Mouse (Mus musculus) regulatory T cell (primary cell): Measurements from ENCODE around the gene Serpina3i.
"Not testable (repeated sequence)": the region's sequence is repeated elsewhere in the genome, so short reads cannot be mapped to it uniquely, and the experiment has no call there.

Experiments
- in situ Hi-C: fragments of 300-600 bp; cut with MboI, MseI; formaldehyde crosslinking; loops from one replicate; pipeline ENCODE4 v1.15.1; 2025; ENCODE audit warnings: high pct_unique_total_duplicates

The Serpina3i gene

DNA sequence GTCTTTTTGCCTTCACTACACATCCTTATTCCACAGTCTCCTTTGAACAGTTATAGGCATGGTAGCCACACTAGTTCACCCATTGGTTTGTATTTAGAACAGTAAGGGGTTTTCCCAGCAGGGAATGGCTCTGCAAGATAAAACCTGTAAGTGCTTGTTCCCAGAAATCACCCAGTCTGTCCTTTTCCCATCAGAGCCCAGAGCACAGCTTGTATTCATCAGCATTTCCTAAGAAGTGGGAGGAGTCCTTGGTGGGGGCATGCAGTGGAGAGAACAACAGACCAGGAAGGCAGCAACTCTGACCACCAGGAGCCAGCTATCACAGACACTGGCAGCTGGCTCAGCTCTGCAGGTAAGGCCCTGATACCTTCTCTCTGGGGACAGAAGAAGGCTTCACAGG, at the start of gene Serpina3i:
TSS of gene Serpina3i (plus strand) at position 260 of the 400 bp plus-strand sequence.
- in situ Hi-C loops: no loop called here

DNA sequence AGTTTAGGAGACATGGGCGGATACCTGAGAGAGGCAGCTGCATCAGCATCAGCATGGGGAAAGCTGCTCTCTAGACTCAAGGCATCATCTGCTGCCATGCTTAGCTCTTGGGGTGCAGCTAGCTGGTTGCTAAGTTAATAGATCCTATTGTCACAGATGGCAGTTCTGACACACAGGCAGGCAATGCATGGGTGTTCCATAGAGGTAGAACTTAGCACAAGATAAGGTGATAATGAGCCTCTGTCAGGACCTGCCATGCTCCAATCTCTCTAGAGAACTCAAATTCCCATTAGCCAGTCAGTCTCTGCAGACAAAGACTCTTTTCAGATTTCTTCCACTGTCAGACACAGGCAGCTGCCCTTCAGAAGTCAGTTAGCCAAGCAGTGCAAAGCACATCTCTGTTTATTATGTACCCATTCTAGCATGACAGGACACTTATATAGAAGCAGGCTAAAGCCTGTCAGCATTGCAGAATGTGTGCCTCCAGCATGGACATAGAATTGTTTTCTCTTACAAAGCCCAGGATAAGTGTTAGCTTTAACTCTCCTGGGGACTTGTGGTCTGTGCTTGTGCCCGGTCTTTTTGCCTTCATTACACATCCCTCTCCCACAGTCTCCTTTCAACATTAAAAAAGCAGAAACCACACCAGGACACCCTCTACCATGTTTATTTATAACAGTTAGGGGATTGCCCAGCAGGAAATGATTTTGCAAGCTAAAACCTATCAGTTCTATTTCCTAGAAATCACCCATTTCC, 49.1 kb upstream of the Serpina3i start:
- in situ Hi-C loops: no loop called here

DNA sequence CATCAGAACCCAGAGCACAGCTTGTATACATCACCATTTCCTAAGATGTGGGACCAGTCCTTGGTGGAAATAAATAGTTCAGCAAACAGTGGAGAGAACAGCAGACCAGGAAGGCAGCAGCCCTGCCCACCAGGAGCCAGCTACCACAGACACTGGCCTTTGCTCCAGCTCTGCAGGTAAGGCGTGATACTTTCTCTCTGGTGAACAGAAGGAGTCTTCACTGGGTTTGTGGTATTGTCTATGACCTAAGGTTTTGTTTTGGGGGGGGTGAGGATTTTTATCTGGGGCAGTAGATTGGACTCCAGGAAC, 48.5 kb upstream of the Serpina3i start, which contains the start of gene Serpina3f:
TSS of gene Serpina3f (plus strand) at position 100 of the 309 bp plus-strand sequence.
- in situ Hi-C loops: no loop called here

DNA sequence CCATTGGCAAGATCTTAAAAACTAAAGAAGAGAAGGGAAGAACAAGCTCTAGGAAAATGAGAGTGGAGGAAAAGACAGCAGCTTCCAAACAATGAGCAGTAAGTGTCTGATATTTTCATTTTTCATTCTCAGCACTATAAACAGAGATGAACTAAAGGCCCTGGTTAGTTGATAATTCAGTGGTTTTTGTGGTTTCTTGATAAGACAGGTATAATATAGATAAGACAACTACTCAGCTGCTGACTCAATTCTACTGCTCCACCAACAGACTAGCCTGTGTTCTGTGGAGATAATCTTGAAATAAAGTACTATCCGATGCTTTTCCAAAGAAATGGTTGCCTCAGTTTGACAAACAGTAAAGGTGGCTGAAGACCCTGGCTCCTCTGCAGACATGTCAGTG, 47.7 kb upstream of the Serpina3i start:
- in situ Hi-C loops: no loop called here

DNA sequence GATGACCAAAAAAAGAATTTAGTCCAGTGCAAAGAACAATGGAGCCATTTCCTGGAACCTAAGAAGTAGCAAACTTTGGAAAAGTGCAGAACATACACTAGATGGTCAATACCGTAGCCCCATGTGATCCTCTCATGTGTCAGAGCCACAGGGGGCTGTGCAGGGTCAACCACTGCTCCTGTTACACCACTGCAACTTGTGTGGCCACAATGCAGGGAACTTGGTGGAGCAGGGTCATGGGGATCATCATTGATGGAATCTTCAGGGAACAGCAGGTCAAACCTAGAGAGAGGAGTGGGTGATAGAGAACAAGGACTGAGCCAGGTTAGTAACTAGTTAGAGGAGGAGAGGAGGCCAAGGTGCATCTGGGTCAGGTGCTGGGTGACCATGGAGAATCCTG, 41.3 kb upstream of the Serpina3i start:
- in situ Hi-C loops: no loop called here

DNA sequence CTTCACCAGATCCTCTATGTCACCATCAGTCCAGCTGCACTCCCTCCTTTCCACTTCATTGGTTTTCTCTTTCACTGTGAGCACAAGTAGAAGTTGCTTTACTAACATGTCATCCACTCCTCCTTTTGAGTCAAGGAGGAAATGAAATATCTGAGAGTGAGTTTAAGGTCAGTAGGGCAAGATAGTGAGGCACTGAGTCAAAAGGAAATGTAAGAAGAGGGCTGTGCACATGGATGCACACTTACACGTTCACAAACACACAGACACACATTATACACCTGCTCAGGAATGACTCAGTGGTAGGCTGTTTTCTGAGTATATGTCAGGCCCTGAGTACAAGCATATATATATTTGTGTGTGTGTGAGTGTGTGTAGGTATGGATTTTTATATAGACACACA, 39.2 kb upstream of the Serpina3i start:
- in situ Hi-C loops: no loop called here

DNA sequence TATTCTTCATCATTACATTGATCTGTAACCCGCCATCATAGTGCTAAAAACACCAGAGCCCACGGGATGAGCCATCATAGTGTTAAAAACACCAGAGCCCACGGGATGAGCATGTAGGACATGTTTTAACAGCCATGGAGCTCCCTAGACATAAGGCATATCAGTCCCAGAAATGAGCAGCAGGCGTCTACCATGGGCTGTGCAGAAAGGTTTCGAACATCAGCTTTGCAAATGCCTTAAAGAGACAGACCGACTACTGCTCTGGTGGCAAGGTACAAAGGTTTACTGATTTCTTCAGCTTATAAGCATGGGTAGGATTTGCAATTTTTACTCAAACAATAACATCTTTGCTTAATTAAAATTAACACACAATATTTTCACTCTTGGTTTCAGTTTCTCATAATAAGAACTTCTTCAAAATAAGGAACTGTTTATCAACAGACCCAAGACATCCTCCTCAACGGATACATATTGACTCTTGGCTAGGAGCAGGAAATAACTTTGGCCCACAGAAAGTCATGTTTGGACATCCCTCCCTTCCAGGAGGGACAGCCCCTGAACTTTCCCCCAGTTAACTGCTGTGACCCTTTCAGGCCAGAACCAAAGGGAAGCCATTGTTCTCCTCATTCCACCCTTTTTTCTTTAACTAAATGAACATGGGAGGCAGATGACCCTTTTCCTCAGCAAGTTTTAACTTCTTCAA, 38.2 kb upstream of the Serpina3i start:
- in situ Hi-C loops: no loop called here

DNA sequence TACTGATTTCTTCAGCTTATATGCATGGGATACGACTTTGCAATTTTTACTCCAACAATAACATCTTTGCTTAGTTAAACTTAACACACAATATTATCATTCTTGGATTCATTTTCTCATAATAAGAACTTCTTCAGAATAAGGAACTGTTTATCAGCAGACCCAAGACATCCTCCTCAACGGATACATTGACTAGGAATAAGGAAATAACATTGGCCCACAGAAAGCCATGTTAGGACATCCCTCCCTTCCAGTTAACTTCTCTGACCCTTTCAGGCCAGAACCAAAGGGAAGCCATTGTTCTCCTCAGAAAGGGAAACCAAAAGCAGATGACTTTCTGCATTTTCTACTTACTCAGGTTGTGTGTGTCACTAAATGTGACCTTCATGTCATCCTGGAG, 32.2 kb upstream of the Serpina3i start:
- in situ Hi-C loops: no loop called here

DNA sequence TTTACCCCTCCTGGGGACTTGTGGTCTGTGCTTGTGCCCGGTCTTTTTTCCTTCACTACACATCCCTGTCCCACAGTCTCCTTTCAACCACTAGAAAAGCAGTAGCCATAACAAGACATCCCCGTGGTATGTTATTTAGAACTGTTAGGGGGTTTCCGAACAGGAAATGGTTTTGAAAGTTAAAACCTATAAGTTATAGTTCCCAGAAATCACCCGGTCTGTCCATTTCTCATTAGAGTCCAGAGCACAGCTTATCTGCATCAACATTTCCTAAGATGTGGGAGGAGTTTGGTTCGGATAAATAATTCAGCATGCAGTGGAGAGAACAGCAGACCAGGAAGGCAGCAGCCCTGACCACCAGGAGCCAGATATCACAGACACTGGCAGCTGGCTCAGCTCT, 27.0 kb upstream of the Serpina3i start, which contains the start of gene Serpina3g:
TSS of gene Serpina3g (plus strand) at position 331 of the 400 bp plus-strand sequence.
- in situ Hi-C loops: no loop called here

DNA sequence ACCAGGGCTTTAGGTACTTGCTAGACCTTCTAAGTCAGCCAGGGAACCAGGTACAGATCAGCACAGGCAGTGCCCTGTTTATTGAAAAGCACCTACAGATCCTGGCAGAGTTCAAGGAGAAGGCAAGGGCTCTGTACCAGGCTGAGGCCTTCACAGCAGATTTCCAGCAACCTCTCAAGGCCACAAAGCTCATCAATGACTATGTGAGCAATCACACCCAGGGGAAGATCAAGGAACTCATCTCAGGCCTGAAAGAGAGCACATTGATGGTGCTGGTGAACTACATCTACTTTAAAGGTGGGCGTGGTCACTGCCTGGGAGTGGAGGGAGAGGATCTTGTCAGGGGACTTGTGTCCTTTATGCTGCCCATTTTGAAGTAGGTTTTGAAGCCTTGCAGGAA, 24.9 kb upstream of the Serpina3i start:
- in situ Hi-C loops: not testable (repeated sequence)

DNA sequence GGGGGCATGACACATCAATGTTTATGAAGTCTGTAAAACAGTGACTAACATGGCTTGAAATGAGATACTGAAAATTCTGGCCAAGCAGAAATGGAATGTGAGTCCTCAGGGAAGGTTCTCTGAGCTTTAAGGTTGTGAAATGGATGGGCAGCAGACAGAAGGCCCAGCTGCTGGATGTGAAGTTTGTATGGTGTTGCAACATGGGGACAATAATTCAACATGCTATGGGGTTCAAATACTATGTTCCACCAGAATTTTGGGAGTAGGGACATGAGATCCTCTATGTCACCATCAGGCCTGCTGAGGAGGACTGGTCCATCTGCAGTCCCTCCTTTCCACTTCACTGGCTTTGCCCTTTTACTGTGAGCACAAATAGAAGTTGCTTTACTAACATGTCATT, 19.6 kb upstream of the Serpina3i start:
- in situ Hi-C loops: loop anchor here (10.0 kb wide), 1 partner anchor 181 kb away; no protein-coding TSS in a partner anchor

DNA sequence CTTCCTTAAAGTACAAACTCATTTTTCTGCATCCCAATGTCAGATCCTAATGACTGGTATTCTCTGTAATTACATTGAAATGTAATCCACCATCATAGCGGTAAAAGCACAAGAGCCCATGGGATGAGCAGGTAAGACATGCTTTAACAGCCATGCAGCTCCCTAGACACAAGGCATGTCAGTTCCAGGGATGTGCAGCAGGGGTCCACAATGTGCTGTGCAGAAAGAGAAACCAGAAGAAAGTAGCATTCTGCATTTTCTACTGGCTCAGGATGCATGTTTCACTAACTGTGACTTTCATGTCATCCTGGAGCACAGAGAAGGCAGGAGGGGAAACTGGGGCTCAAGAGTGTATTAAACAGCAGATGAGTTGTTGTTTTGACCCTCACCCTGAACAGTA, 17.8 kb upstream of the Serpina3i start:
- in situ Hi-C loops: loop anchor here (10.0 kb wide), 1 partner anchor 180 kb away; no protein-coding TSS in a partner anchor

DNA sequence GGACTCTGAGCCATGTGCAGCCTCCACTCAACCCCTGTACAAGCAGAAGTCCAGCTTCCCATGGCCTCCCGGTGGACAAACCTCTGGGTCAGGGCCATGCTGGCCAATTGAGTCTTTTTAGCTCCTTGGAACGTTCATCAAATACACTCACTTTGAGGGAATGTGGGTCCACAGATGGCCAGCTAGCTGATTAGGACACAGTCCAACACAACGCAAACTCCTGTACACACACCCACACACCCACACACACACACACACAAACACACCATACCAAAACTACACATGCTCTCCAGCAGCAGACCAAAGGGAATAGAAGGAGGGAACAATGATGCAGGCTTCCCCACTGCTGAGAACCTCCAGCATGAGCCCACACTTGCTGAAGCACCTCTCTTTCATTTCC, 17.3 kb upstream of the Serpina3i start:
- in situ Hi-C loops: loop anchor here (10.0 kb wide), 1 partner anchor 179 kb away; no protein-coding TSS in a partner anchor

DNA sequence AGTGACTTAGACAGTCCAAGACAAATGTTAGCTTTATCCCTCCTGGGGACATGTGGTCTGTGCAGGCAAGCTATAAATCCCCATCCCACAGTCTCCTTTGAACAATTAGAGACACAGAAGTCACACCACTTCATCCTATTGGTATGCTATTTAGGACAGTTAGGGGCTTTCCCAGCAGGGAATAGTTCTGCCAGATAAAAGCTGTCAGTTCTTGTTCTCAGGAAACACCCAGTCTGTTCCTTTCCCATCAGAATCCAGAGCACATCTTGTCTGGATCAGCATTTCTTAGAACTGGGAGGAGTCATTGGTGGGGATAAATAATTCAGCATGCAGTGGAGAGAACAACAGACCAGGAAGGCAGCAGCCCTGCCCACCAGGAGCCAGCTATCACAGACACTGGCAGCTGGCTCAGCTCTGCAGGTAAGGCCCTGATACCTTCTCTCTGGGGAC, 15.3 kb upstream of the Serpina3i start:
- in situ Hi-C loops: loop anchor here (10.0 kb wide), 1 partner anchor 177 kb away; no protein-coding TSS in a partner anchor

DNA sequence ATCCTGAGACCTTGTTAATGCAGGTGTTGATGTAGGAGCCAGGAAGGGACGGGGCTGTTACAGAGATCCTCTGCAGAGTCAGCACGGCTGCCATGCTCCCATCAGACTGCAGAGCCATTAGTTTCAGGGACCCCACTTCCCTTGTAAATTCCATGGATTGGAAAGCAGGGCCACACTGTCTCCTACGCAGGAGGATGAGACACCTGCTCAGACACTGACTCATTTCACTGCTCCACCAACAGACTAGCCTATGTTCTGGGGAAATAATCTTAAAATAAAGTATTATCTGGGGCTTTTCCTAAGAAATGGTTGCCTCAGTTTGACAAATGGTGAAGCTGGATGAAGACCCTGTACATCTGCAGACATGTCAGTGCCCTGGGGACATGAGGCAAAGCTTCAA, 14.7 kb upstream of the Serpina3i start:
- in situ Hi-C loops: loop anchor here (10.0 kb wide), 1 partner anchor 177 kb away; no protein-coding TSS in a partner anchor

DNA sequence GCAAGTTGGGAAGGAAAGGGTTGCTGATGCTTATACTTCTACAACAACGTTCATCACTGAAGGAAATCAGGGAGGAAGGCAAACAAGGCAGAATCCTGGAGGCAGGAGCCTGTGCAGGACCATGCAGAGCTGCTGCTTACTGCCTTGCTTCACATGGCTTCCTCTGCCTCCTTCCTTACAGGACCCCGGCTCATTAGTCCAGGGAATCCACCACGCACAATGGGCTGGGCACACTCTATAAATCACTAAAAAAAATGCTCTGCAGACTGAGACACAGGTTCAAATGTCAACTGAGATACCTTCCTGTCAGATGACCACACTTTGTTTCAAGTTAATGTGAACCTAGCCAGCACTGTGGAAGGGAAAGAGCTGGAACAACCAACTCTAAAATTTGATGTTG, 1.9 kb upstream of the Serpina3i start:
- in situ Hi-C loops: no loop called here

DNA sequence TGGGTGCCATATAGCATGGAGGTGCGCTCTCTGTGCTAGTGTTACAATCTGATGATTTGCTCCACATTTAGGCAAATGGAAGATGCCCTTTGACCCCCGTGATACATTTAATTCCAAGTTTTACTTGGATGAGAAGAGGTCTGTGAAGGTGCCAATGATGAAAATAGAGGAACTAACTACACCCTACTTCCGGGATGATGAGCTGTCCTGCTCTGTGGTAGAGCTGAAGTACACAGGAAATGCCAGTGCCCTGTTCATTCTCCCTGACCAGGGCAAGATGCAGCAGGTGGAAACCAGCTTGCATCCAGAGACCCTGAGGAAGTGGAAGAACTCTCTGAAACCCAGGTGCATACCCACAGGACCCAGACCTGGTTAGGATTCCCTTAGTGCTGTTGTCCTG, 3.5 kb downstream of the Serpina3i start:
- in situ Hi-C loops: no loop called here

DNA sequence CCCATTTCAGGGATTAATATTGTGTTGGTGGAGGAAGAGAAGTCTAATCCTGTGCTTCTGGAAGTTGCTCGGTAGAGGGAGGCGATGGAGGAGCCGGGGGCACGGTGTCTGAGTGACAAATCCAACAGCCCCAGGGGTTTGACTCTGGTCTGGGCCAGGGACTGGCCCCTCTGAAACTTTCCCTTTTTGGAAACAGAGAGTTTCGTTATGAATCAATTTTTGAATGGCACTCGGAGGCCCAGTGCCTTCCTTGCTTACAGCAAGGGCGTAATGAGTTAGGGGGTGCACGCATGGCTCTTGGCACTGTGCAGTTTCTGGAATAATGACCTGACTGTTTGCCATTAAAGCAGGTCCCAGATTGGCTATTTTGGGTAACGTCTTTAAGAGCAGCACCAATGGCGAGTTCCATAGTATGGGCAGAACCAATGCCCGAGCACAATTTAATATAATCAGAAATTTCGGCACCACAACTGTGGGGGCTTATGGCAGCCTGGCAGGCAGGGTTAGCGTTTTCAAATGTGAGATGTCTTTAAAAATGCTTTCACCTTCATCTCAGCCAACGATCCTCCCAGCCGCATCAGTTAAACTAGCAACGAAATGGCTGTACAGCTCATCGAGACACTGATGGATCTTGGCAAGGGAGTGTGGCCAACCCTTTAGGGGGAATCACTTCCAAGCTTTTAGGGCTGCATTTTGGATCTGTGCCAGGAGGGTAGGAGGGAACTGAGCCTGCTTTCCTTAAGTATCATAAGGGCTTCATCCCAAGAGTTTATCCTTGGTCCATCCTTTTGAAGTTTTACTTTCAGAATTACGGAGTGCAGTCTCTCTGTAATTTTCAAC, 15.5 kb downstream of the Serpina3i start:
- in situ Hi-C loops: no loop called here

DNA sequence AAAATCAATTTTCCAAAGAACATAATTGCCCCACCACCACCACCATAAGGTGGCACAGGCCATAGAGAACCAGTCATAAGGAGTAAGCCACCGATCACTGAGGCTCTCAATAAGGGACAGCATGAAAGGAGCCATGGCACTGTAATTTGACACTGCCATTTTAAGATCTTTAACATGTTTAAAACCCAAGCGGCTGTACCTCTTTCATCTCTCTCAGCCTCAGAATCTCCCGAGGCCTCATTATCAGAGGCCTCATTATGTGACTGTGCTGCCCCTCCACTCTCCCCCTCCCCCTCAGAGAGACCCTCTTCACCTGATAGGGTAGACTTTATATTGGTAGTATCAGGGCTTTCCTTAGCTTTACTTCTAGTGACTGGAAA, 16.1 kb downstream of the Serpina3i start:
- in situ Hi-C loops: no loop called here

DNA sequence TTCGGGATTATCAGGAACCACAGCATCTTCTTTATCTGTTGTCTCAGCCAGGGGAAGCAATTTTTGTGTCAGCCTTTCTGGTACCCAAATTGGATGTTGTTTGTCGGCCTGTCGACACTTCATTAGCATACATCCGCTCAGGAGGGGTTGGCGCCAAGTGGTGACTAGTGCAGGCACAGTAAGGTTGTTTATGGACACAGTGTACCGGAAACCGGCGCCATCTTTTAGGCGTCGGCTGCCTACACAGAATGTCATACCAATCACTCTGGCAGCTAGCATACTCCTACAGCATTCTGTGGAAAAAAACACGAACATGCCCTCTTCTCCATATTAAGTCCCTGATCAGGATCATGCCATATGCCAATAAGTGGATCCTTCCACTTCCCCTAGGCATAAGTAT, 20.5 kb downstream of the Serpina3i start:
- in situ Hi-C loops: no loop called here

DNA sequence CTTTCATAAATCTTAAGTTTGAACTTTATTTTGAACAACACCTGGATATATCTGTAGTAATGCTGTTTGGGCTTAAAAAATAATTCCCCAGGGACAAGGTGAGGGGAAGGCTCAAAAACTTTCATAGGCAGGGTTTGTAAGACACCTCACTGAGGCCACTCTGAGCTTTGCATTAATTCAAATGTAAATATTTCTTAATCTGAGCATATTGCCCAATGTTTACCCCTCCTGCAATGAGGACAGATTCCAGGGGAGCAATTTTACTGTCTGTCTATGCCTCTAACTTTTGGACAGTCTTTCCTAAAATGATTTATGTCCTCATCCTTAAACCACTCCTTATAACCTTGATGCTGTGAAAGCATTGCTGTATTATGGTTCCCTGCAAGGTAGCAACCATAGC, 25.4 kb downstream of the Serpina3i start:
- in situ Hi-C loops: no loop called here

DNA sequence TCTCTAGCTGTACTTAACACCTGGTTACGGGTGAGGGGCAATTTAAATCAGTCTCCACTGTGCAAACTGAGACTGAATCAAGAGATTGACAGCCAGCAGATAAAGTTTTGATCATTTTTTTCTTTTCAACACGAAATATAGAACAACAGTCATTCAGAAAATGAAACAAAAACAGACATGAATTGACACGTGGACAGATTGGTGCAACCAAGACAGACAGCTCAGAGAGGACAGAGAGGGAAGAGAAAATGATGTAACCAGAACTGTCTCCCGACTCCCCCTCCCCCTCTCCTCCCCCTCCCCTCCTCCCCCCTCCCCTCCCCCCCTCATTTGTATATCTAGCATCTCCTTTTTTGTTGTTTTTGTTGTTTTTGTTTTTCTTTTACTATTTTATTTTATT, 26.9 kb downstream of the Serpina3i start:
- in situ Hi-C loops: no loop called here
